27 mouse cellular contexts compared by ENCODE assay signal in genomic region chr3:139112335-139112973, GRCm38 (mm10).
"Had no signal": no experiment of that assay in that cellular context is flagged by ENCODE, and none has a peak within 500 bp of the region (broad histone marks: within the 10 kb centered on the region; RNA-seq: fewer than 3 reads in every experiment).

No protein-coding gene starts in this region.

- H3K4me2 ChIP-seq: heart, embryonic 12.5 days; hindbrain, embryonic 12.5 days; hindbrain, embryonic 14.5 days; intestine, embryonic 15.5 days; kidney, embryonic 15.5 days; limb, embryonic 13.5 days; limb, embryonic 15.5 days; liver, embryonic 12.5 days had no signal

- H3K4me1 ChIP-seq: heart, embryonic 10.5 days; hindbrain, embryonic 10.5 days; hindbrain, embryonic 12.5 days; intestine, embryonic 15.5 days; kidney, embryonic 15.5 days; limb, embryonic 13.5 days; limb, embryonic 15.5 days; liver, embryonic 12.5 days had no signal

- H3K27ac ChIP-seq: heart, embryonic 10.5 days; hindbrain, embryonic 10.5 days; hindbrain, embryonic 12.5 days; hindbrain, embryonic 14.5 days; intestine, embryonic 15.5 days; kidney, embryonic 15.5 days; kidney, postnatal 0 days; limb, embryonic 13.5 days; limb, embryonic 15.5 days; liver, embryonic 12.5 days; liver, embryonic 14.5 days had no signal

- H3K9me3 ChIP-seq: heart, embryonic 10.5 days; heart, embryonic 12.5 days; hindbrain, embryonic 10.5 days; hindbrain, embryonic 12.5 days; intestine, embryonic 15.5 days; kidney, embryonic 15.5 days; limb, embryonic 13.5 days; limb, embryonic 15.5 days; liver, embryonic 12.5 days had no signal

- H3K36me3 ChIP-seq: heart, embryonic 10.5 days; heart, embryonic 12.5 days; hindbrain, embryonic 10.5 days; hindbrain, embryonic 12.5 days; intestine, embryonic 15.5 days; kidney, embryonic 15.5 days; limb, embryonic 13.5 days; limb, embryonic 15.5 days; liver, embryonic 12.5 days had no signal

- H3K27me3 ChIP-seq: heart, embryonic 12.5 days; hindbrain, embryonic 12.5 days; intestine, embryonic 15.5 days; kidney, embryonic 15.5 days; limb, embryonic 13.5 days; limb, embryonic 15.5 days; liver, embryonic 12.5 days had no signal

- ATAC-seq: hindbrain, embryonic 16.5 days; inflammation-experienced regulatory T-cells, adult 6 months; intestine, embryonic 15.5 days; intestine, postnatal 0 days; liver, embryonic 12.5 days had no signal

- DNase-seq: gastrocnemius, postnatal 10 days; gastrocnemius, postnatal 25 days; heart, adult 18-20 months; heart, postnatal 10 days; heart, postnatal 4 days; kidney, adult 18-20 months; kidney, adult 8-10 months; kidney, postnatal 14 days; kidney, postnatal 36 days; layer of hippocampus, adult 9-11 months; layer of hippocampus, postnatal 36 days; left cerebral cortex, postnatal 4 days had no signal

- H3K4me3 ChIP-seq: heart, embryonic 10.5 days; heart, embryonic 12.5 days; hindbrain, embryonic 10.5 days; hindbrain, embryonic 12.5 days; intestine, embryonic 15.5 days; kidney, embryonic 15.5 days; limb, embryonic 13.5 days; limb, embryonic 15.5 days; liver, embryonic 12.5 days had no signal

- H3K9ac ChIP-seq: heart, embryonic 12.5 days; hindbrain, embryonic 12.5 days; hindbrain, embryonic 14.5 days; intestine, embryonic 15.5 days; kidney, embryonic 15.5 days; limb, embryonic 13.5 days; limb, embryonic 15.5 days; liver, embryonic 12.5 days; liver, embryonic 14.5 days had no signal
